Comparison of ENCODE assay signal across 8 mouse cellular contexts in the genomic region with DNA sequence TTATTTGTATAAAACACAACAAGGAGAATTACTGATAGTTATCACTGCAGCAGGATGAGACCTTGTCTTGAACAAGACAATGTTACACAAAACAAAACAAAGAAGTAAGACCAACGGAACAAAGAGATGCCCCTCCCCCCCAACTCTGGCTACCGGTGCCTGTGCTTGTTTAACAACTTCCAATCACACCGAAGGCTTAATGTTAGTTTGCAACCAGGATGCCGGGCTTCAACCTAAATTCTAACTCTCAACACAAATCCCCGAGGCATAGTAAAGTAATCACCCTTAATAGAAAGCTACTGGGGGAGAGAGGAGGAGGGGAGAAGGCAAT.
DNase-seq lines count a peak whose midpoint lies in the region; ATAC-seq and TF ChIP-seq lines count a peak whose summit lies in the region.

No protein-coding gene starts in this region.

- DNase-seq in adrenal gland, postnatal 25 days: peak; percentile 5
- no peak for DNase-seq in adrenal gland, adult 2 months
- DNase-seq in neural tube, embryonic 11.5 days (ENCODE audit: low spot score): no peak
- DNase-seq in neural tube, embryonic 10.5 days (ENCODE audit: extremely low spot score, low spot score): no peak
- DNase-seq in forebrain, postnatal 0 days: no peak
- peak; percentile 36 for DNase-seq in left cerebral cortex, postnatal 4 days
- peak; percentile 57 to 66 for DNase-seq in thymus, postnatal 36 days

- H3K27me3 ChIP-seq in neural tube, embryonic 11.5 days (ENCODE audit: control insufficient read depth, insufficient read depth, low read length): no peaks in the 10 kb centered on the region
- H3K27me3 ChIP-seq in forebrain, postnatal 0 days (ENCODE audit: insufficient read depth, low read length): no peaks in the 10 kb centered on the region

- no peak for TF ChIP-seq CTCF in forebrain, postnatal 0 days (IDR thresholded peaks at IDR 0.05; ENCODE audit: low read depth)

- H3K27ac ChIP-seq in neural tube, embryonic 11.5 days (ENCODE audit: low read depth, low read length): peak overlapping the region; percentile 92
- H3K27ac ChIP-seq in forebrain, postnatal 0 days (ENCODE audit: low read depth, low read length): peak overlapping the region; percentile 92

- H3K4me1 ChIP-seq in neural tube, embryonic 11.5 days (ENCODE audit: control insufficient read depth, insufficient read depth, low read length): peaks cover 8% of the 10 kb centered on the region
- H3K4me1 ChIP-seq in forebrain, postnatal 0 days (ENCODE audit: insufficient read depth): peaks cover 7% of the 10 kb centered on the region; the same call in 1 of the 2 replicates

- H3K9me3 ChIP-seq in neural tube, embryonic 11.5 days (ENCODE audit: control insufficient read depth, low read length): no peaks in the 10 kb centered on the region
- H3K9me3 ChIP-seq in forebrain, postnatal 0 days (ENCODE audit: low read length): no peaks in the 10 kb centered on the region

- 0 out of 2 replicates have a peak, but pooled peaks have one; percentile 1 for ATAC-seq in neural tube, embryonic 11.5 days (ENCODE audit: insufficient read depth, low FRiP score, low TSS enrichment)
- no peak for ATAC-seq in forebrain, postnatal 0 days
- peak; percentile 1; the same call in 1 of the 2 replicates for ATAC-seq in megakaryocyte progenitor cell, adult 5-6 weeks (replicated peaks; ENCODE audit: poor library complexity)

- H3K36me3 ChIP-seq in neural tube, embryonic 11.5 days (ENCODE audit: control insufficient read depth, insufficient read depth, low read length): no peaks in the 10 kb centered on the region
- no peaks in the 10 kb centered on the region for H3K36me3 ChIP-seq in forebrain, postnatal 0 days (ENCODE audit: insufficient read depth)

- H3K4me2 ChIP-seq in neural tube, embryonic 11.5 days (ENCODE audit: low read depth): peak overlapping the region; percentile 51
- H3K4me2 ChIP-seq in forebrain, postnatal 0 days (ENCODE audit: low read depth): peak overlapping the region; percentile 61

- intact Hi-C loops in left cerebral cortex, postnatal 4 days (cut with DNase I): loop anchor here (5.0 kb wide), 1 partner anchor 104 kb away; no protein-coding TSS in a partner anchor

- peak overlapping the region; percentile 42 for H3K9ac ChIP-seq in neural tube, embryonic 11.5 days (ENCODE audit: low read length)
- peak overlapping the region; percentile 51 for H3K9ac ChIP-seq in forebrain, postnatal 0 days

- peak overlapping the region; percentile 35 for H3K4me3 ChIP-seq in neural tube, embryonic 11.5 days (ENCODE audit: low read depth, low read length)
- peak overlapping the region; percentile 36 for H3K4me3 ChIP-seq in forebrain, postnatal 0 days (ENCODE audit: low read depth, low read length)

- 13% methylated on average over 5 of the region's 5 CpGs for WGBS in neural tube, embryonic 11.5 days
- 13% methylated on average over 5 of the region's 5 CpGs for WGBS in forebrain, postnatal 0 days

Comparison
In these comparisons a context has a peak if more than half of its experiments do, and no peak if none do; other contexts are left out.
1. DNase-seq: peak in adrenal gland, postnatal 25 days (single experiment), left cerebral cortex, postnatal 4 days (single experiment) and thymus, postnatal 36 days (2 of 2); none in adrenal gland, adult 2 months (single experiment), neural tube, embryonic 11.5 days (single experiment), neural tube, embryonic 10.5 days (single experiment) and forebrain, postnatal 0 days (single experiment).